Mouse (Mus musculus) adrenal gland, adult 2 months (tissue): ENCODE measurements around the gene Vmn1r83. TPM values are rescaled to one million over a fixed set of nuclear protein-coding genes. Genes with fewer than 3 reads are reported as not detected.

Experiments used
- DNase-seq: peaks from one replicate; pipeline ENCODE4 v3.0.0; 2021
- long read RNA-seq: library from polyadenylated mRNA; stranded (forward); transcript quantifications from one replicate; pipeline ENCODE4 v2.0.0, GENCODE M21; 2021
- microRNA-seq, 2 experiments: library from miRNA; unstranded; fragments of <30 nt; microRNA quantifications; one replicate each; pipeline ENCODE4 v1.2.0; 2021
- polyA plus RNA-seq: library from polyadenylated mRNA; depleted of rRNA; stranded (reverse); fragments of >200 nt; gene quantifications from 2 replicates; pipeline ENCODE4 v1.2.3, GENCODE M21; 2012; rRNA removed
- total RNA-seq, 2 experiments: library from RNA; stranded (reverse); gene quantifications; 2 replicates each; pipeline ENCODE4 v1.2.3; 2021

Vmn1r83 gene
- total RNA-seq (not detected), polyA plus RNA-seq (not detected in 2 replicates)
- long read RNA-seq: 0 reads

- DNase-seq: no peak
These were observed at the start of gene Vmn1r83 for GRCm38 (mm10) chr7:12329381-12329780. Vmn1r83 (minus strand) TSS chr7:12329481.

- DNase-seq: no peak
These were observed 39.9 kb upstream of the Vmn1r83 start, which contains the start of gene Vmn1r84 for GRCm38 (mm10) chr7:12369173-12369572. Vmn1r84 (minus strand) TSS chr7:12369273.

GRCm38 (mm10) chr7:12300130-12300529 is 29.2 kb downstream of the Vmn1r83 start, which contains the start of gene Vmn1r82:
Vmn1r82 (plus strand) TSS chr7:12300430.
- no peak for DNase-seq

Small RNAs within 50 kb of the gene (microRNA-seq; reads per million reads assigned to microRNA genes)
- 0 reads per million in 2 experiments for gene Gm23521

Other genes with a start within 250 kb of the Vmn1r83 start
- gene Vmn1r78, start 179.2 kb downstream of the Vmn1r83 start, total RNA-seq: not detected
- gene Vmn1r78, start 179.2 kb downstream of the Vmn1r83 start, polyA plus RNA-seq: not detected in 2 replicates
- gene Vmn1r79, start 158.2 kb downstream of the Vmn1r83 start, total RNA-seq: not detected
- not detected in 2 replicates for gene Vmn1r79, start 158.2 kb downstream of the Vmn1r83 start, polyA plus RNA-seq
- not detected for gene Vmn1r80, start 140.2 kb downstream of the Vmn1r83 start, total RNA-seq
- not detected in 2 replicates for gene Vmn1r80, start 140.2 kb downstream of the Vmn1r83 start, polyA plus RNA-seq
- not detected for gene Vmn1r81, start 61.2 kb downstream of the Vmn1r83 start, total RNA-seq
- not detected in 2 replicates for gene Vmn1r81, start 61.2 kb downstream of the Vmn1r83 start, polyA plus RNA-seq
- gene Vmn1r82, start 29.1 kb downstream of the Vmn1r83 start, total RNA-seq: not detected
- not detected in 2 replicates for gene Vmn1r82, start 29.1 kb downstream of the Vmn1r83 start, polyA plus RNA-seq
- not detected for gene Vmn1r84, start 39.8 kb upstream of the Vmn1r83 start, total RNA-seq
- not detected in 2 replicates for gene Vmn1r84, start 39.8 kb upstream of the Vmn1r83 start, polyA plus RNA-seq
- 1 to 10 TPM; 3.7 to 6.0 TPM for gene Zfp551, start 93.3 kb upstream of the Vmn1r83 start, total RNA-seq
- 0.38 and 0.52 TPM in 2 replicates for gene Zfp551, start 93.3 kb upstream of the Vmn1r83 start, polyA plus RNA-seq
- gene Zfp606, start 148.8 kb upstream of the Vmn1r83 start, total RNA-seq: 1 to 10 TPM; 7.7 to 9.6 TPM
- gene Zfp606, start 148.8 kb upstream of the Vmn1r83 start, polyA plus RNA-seq: 4.0 and 4.4 TPM in 2 replicates
- not detected for gene 2900092C05Rik, start 183.0 kb upstream of the Vmn1r83 start, total RNA-seq
- not detected in 2 replicates for gene 2900092C05Rik, start 183.0 kb upstream of the Vmn1r83 start, polyA plus RNA-seq